Comparison of ENCODE assay signal across 18 mouse cellular contexts in genomic region chr2:42564489-42564888, GRCm38 (mm10).
"Had no signal": no experiment of that assay in that cellular context is flagged by ENCODE, and none has a peak within 500 bp of the region (broad histone marks: within the 10 kb centered on the region; RNA-seq: fewer than 3 reads in every experiment).

No protein-coding gene starts in this region.

- H3K36me3 ChIP-seq: limb, embryonic 12.5 days; limb, embryonic 15.5 days; midbrain, embryonic 12.5 days; stomach, embryonic 15.5 days had no signal

- H3K9ac ChIP-seq: limb, embryonic 12.5 days; limb, embryonic 15.5 days; liver, embryonic 14.5 days; liver, postnatal 0 days; lung, embryonic 14.5 days; midbrain, embryonic 12.5 days; stomach, embryonic 15.5 days had no signal

- ATAC-seq: liver, postnatal 0 days; lung, postnatal 0 days; midbrain, embryonic 16.5 days had no signal

- DNase-seq: kidney, adult 9 months; kidney, postnatal 14 days; kidney, postnatal 4 days; left cerebral cortex, postnatal 4 days; liver, postnatal 0 days; lung, embryonic 14.5 days; right cerebral cortex, postnatal 25 days; spleen, adult 18-20 months; thymus, postnatal 25 days had no signal

- H3K4me1 ChIP-seq: limb, embryonic 12.5 days; limb, embryonic 15.5 days; midbrain, embryonic 12.5 days; stomach, embryonic 15.5 days had no signal

- H3K4me2 ChIP-seq: limb, embryonic 12.5 days; limb, embryonic 15.5 days; liver, embryonic 11.5 days; lung, embryonic 14.5 days; midbrain, embryonic 12.5 days; stomach, embryonic 15.5 days had no signal

- H3K27me3 ChIP-seq: limb, embryonic 12.5 days; limb, embryonic 15.5 days; midbrain, embryonic 12.5 days; stomach, embryonic 15.5 days had no signal

- H3K9me3 ChIP-seq: limb, embryonic 12.5 days; limb, embryonic 15.5 days; midbrain, embryonic 12.5 days; stomach, embryonic 15.5 days had no signal

- H3K4me3 ChIP-seq: limb, embryonic 12.5 days; limb, embryonic 15.5 days; midbrain, embryonic 12.5 days; stomach, embryonic 15.5 days had no signal

- H3K27ac ChIP-seq: limb, embryonic 12.5 days; limb, embryonic 15.5 days; liver, embryonic 14.5 days; macrophage; midbrain, embryonic 12.5 days; stomach, embryonic 15.5 days had no signal
